Mouse (Mus musculus) kidney, embryonic 15.5 days (tissue): Measurements from ENCODE around the gene Hdac8. TPM values are rescaled to one million over a fixed set of nuclear protein-coding genes. Genes with fewer than 3 reads are reported as not detected.
A peak's percentile ranks its signal among the peaks of the same experiment; 100 is the strongest.

Experiments
- ATAC-seq: fragments of 200-750 bp; cut with Nextera tagmentation; replicated peaks from 2 replicates; pipeline ENCODE4 v1.8.0; 2017; ENCODE audit warnings: moderate TSS enrichment; ENCODE audit not compliant: low FRiP score
- H3K27ac ChIP-seq: fragments of 300-500 bp; sonication (generic); 2 replicates; pipeline ENCODE4 v1.5.1; 2015; ENCODE audit warnings: mild to moderate bottlenecking, inconsistent platforms
- H3K27me3 ChIP-seq: fragments of 300-500 bp; sonication (generic); 2 replicates; pipeline ENCODE4 v1.6.1; 2015; ENCODE audit warnings: inconsistent platforms
- H3K36me3 ChIP-seq: fragments of 300-500 bp; sonication (generic); 2 replicates; pipeline ENCODE4 v1.6.1; 2015; ENCODE audit warnings: inconsistent platforms
- H3K4me1 ChIP-seq: fragments of 300-500 bp; sonication (generic); 2 replicates; pipeline ENCODE4 v1.6.1; 2015; ENCODE audit warnings: inconsistent platforms
- H3K4me2 ChIP-seq: fragments of 300-500 bp; sonication (generic); 2 replicates; pipeline ENCODE4 v1.6.1; 2015; ENCODE audit warnings: moderate library complexity, mild to moderate bottlenecking, inconsistent platforms
- H3K4me3 ChIP-seq: fragments of 300-500 bp; sonication (generic); replicated peaks from 2 replicates; pipeline ENCODE4 v1.5.1; 2015; ENCODE audit warnings: mild to moderate bottlenecking, inconsistent platforms
- H3K9ac ChIP-seq: fragments of 300-500 bp; sonication (generic); 2 replicates; pipeline ENCODE4 v1.6.1; 2015; ENCODE audit warnings: mild to moderate bottlenecking, inconsistent platforms
- H3K9me3 ChIP-seq: fragments of 300-500 bp; sonication (generic); replicated peaks from 2 replicates; pipeline ENCODE4 v1.6.1; 2016; ENCODE audit warnings: inconsistent platforms
- WGBS: fragments of 180-500 bp; shearing (Covaris S2); methylation state at CpG from one replicate; pipeline ENCODE4 v1.1.7; 2015; ENCODE audit warnings: mixed read lengths; 5-methylcytosine and 5-hydroxymethylcytosine counted together
- polyA plus RNA-seq: library from polyadenylated mRNA; unstranded; fragments of >200 nt; fragmentation: Nextera tagmentation; extraction: Ambion mirVana; gene quantifications from 2 replicates; pipeline ENCODE4 v1.2.1, GENCODE M21; 2015

Hdac8 gene
- polyA plus RNA-seq, 1 experiment from 2014 or later: 9.6 TPM

DNA sequence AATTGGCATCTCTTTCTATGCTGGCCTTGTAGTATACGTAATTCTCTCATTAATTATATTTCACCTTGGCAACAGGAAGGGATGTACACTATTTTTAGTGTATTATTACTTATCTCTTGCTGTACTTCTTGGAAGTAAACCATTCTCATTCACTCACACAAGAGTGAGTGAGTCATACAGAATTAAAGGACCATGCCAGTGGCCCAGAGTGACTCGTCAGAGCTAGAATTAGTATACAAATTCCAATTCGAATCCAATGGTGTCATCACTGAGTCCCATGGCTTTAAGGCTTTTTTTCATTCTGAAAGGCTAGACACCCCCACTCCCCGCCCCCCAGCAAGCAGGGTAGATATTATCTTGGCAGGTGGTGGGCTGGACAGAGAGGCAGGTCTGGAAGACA, 88.2 kb downstream of the Hdac8 start:
- 79% methylated on average over 4 of the region's 4 CpGs for WGBS
- Histone ChIP-seq H3K27me3 (peaks cover 47% of the 10 kb centered on the region), H3K9me3 (no peaks in the 10 kb centered on the region)

GRCm38 (mm10) chrX:102416386-102416785, 88.8 kb downstream of the Hdac8 start:
- ATAC-seq: no peak
- Histone ChIP-seq H3K9ac (no peak overlapping the region), H3K27me3 (peaks cover 48% of the 10 kb centered on the region), H3K4me3 (no peak overlapping the region), H3K9me3 (no peaks in the 10 kb centered on the region), H3K4me2 (no peak overlapping the region), H3K4me1 (0 out of 2 replicates have a peak, but pooled peaks cover 5% of the 10 kb centered on the region), H3K36me3 (no peaks in the 10 kb centered on the region), H3K27ac (no peak overlapping the region)
- WGBS: 53% methylated on average over 4 of the region's 4 CpGs

More for the DNA sequence above, 88.2 kb downstream of the Hdac8 start:
- Histone ChIP-seq H3K9ac (no peak overlapping the region), H3K4me2 (no peak overlapping the region), H3K4me1 (0 out of 2 replicates have a peak, but pooled peaks cover 5% of the 10 kb centered on the region), H3K27ac (no peak overlapping the region), H3K36me3 (no peaks in the 10 kb centered on the region), H3K4me3 (no peak overlapping the region)
- ATAC-seq: no peak

DNA sequence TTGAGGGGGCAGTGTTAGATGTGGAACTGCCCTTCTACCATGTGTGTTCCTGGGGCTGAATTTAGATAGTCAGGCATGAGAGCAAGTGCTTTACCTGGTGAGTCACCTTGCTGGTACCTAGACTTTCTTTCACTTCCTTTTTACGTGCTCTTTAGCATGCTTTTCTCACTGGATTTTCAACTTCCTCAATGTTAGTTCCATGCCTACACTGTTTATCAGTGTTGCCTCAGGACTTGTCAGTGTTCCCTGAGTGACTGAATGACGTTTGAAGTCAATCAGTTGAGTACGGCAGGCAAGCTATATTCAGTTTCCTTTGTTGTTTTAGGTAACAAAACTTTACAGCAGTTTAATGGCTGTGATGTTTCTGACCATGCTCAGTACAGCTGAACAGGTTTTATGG, 120.4 kb downstream of the Hdac8 start:
- WGBS: 62% methylated on average over 3 of the region's 3 CpGs
- H3K36me3 ChIP-seq: no peaks in the 10 kb centered on the region
- H3K9ac ChIP-seq: no peak overlapping the region
- no peaks in the 10 kb centered on the region for H3K4me1 ChIP-seq
- H3K27me3 ChIP-seq: peaks cover 36% of the 10 kb centered on the region
- no peak overlapping the region for H3K27ac ChIP-seq
- no peak for ATAC-seq
- no peak overlapping the region for H3K4me3 ChIP-seq
- no peak overlapping the region for H3K4me2 ChIP-seq
- H3K9me3 ChIP-seq: no peaks in the 10 kb centered on the region

- H3K4me1 ChIP-seq: no peaks in the 10 kb centered on the region
- peaks cover 36% of the 10 kb centered on the region for H3K27me3 ChIP-seq
- H3K27ac ChIP-seq: no peak overlapping the region
- H3K36me3 ChIP-seq: no peaks in the 10 kb centered on the region
- no peak overlapping the region for H3K9ac ChIP-seq
- ATAC-seq: no peak
- H3K4me2 ChIP-seq: no peak overlapping the region
- no peaks in the 10 kb centered on the region for H3K9me3 ChIP-seq
- 35% methylated on average over 7 of the region's 7 CpGs for WGBS
- H3K4me3 ChIP-seq: no peak overlapping the region
Observed at GRCm38 (mm10) chrX:102383151-102383550, 122.0 kb downstream of the Hdac8 start.

- WGBS: 74% methylated on average over 3 of the region's 3 CpGs
- Histone ChIP-seq H3K27me3 (peaks cover 37% of the 10 kb centered on the region), H3K36me3 (no peaks in the 10 kb centered on the region), H3K4me1 (no peaks in the 10 kb centered on the region), H3K9me3 (no peaks in the 10 kb centered on the region), H3K9ac (no peak overlapping the region), H3K27ac (no peak overlapping the region), H3K4me3 (no peak overlapping the region), H3K4me2 (no peak overlapping the region)
- ATAC-seq: no peak
Observed at GRCm38 (mm10) chrX:102366510-102366909, 138.6 kb downstream of the Hdac8 start.

- no peaks in the 10 kb centered on the region for H3K4me1 ChIP-seq
- ATAC-seq: peak; percentile 90
- 46% methylated on average over 2 of the region's 2 CpGs for WGBS
Observed at GRCm38 (mm10) chrX:102362244-102362643, 142.9 kb downstream of the Hdac8 start.

GRCm38 (mm10) chrX:102353412-102353811, 151.7 kb downstream of the Hdac8 start:
- H3K4me2 ChIP-seq: no peak overlapping the region
- H3K9me3 ChIP-seq: no peaks in the 10 kb centered on the region
- peaks cover 3% of the 10 kb centered on the region; the same call in 1 of the 2 replicates for H3K4me1 ChIP-seq
- ATAC-seq: no peak
- H3K27ac ChIP-seq: no peak overlapping the region
- no peak overlapping the region for H3K9ac ChIP-seq
- H3K27me3 ChIP-seq: peaks cover 26% of the 10 kb centered on the region
- 77% methylated on average over 3 of the region's 3 CpGs for WGBS
- no peak overlapping the region for H3K4me3 ChIP-seq
- H3K36me3 ChIP-seq: no peaks in the 10 kb centered on the region

More at GRCm38 (mm10) chrX:102362244-102362643, 142.9 kb downstream of the Hdac8 start:
- no peak overlapping the region for H3K4me2 ChIP-seq
- H3K9me3 ChIP-seq: no peaks in the 10 kb centered on the region
- H3K36me3 ChIP-seq: no peaks in the 10 kb centered on the region
- H3K27me3 ChIP-seq: peaks cover 13% of the 10 kb centered on the region; the same call in 1 of the 2 replicates
- no peak overlapping the region for H3K4me3 ChIP-seq
- no peak overlapping the region for H3K9ac ChIP-seq
- peak overlapping the region; percentile 48; the same call in 1 of the 2 replicates for H3K27ac ChIP-seq

DNA sequence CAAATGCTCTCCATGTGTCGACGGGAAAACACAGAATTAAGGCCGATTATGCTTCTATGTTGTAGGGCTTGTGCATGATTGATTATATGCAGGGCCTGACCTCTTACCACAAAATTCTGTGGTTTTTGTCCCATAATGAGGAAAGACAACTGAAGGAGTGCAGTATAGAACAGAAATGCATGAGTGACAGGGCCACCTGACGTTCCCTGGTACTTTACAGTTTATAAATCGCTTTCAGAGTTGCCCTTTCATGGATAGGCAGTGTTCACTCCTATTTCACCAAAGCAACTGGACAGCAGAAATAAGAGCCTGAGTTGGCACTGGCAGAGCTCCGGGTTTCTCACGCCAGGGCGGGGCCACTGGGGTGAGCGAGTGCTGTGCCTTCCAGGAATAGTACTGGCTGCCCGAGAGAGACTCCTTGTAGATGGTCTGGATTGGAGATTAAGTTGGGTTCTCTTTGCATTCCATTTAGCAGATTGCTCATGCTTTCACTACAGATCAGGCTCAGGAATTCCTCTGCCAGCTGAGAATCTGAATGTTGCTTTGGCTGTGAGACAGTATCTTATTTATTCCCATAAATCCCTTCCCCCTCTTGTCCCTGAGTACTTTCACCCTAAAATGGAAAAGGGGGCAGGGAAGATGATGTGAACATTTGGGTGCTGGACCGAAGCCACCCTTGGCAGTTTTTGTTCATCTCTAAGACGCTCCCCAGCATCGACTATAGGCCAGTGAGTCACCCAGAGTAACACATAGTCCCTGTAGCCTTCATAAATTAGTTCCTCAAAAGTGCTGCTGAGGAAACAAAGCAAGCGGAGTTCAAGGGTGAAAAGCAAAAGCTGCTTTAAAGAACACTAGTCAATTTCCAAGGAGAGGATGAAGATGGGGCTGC, 155.1 kb downstream of the Hdac8 start:
- ATAC-seq: no peak

GRCm38 (mm10) chrX:102348886-102349486, 156.2 kb downstream of the Hdac8 start:
- Histone ChIP-seq H3K36me3 (no peaks in the 10 kb centered on the region), H3K4me2 (no peak overlapping the region), H3K4me3 (no peak overlapping the region), H3K27me3 (peaks cover 49% of the 10 kb centered on the region), H3K27ac (no peak overlapping the region), H3K9ac (no peak overlapping the region), H3K4me1 (peaks cover 3% of the 10 kb centered on the region; the same call in 1 of the 2 replicates), H3K9me3 (no peaks in the 10 kb centered on the region)
- no peak; the same call in 1 of the 2 replicates for ATAC-seq
- 37% methylated on average over 9 of the region's 9 CpGs for WGBS

More for the DNA sequence above, 155.1 kb downstream of the Hdac8 start:
- Histone ChIP-seq H3K4me2 (no peak overlapping the region), H3K36me3 (no peaks in the 10 kb centered on the region), H3K27ac (no peak overlapping the region), H3K4me3 (no peak overlapping the region), H3K9me3 (no peaks in the 10 kb centered on the region), H3K4me1 (peaks cover 3% of the 10 kb centered on the region; the same call in 1 of the 2 replicates), H3K9ac (no peak overlapping the region), H3K27me3 (peaks cover 40% of the 10 kb centered on the region)
- 65% methylated on average over 14 of the region's 14 CpGs for WGBS

DNA sequence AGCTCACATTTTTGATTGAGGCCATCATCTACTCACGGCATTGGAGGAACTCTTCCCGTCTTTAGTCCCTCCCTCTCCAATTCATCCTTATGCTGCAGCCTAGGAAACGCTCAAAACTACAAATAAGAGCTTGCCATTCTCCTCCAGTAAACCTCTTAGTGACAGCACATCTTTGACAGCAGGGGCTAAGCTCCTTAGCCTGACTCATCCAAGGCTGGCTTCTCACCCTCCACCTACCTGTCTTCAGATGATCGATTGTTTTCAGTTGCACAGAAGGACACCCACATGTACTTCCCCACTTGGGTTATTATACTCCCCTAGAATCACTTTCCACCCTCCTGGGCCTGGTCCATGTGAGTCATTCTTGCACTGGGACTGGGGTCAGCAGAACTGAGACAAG, 163.5 kb downstream of the Hdac8 start:
- H3K36me3 ChIP-seq: no peaks in the 10 kb centered on the region
- WGBS: 72% methylated on average over 4 of the region's 4 CpGs
- no peak for ATAC-seq

GRCm38 (mm10) chrX:102339396-102340155, 165.6 kb downstream of the Hdac8 start:
- peaks cover 32% of the 10 kb centered on the region for H3K27me3 ChIP-seq
- 45% methylated on average over 8 of the region's 8 CpGs for WGBS
- no peaks in the 10 kb centered on the region for H3K36me3 ChIP-seq
- H3K9me3 ChIP-seq: no peaks in the 10 kb centered on the region
- H3K9ac ChIP-seq: no peak overlapping the region
- no peak for ATAC-seq
- no peak overlapping the region for H3K4me2 ChIP-seq
- H3K4me1 ChIP-seq: no peaks in the 10 kb centered on the region
- no peak overlapping the region for H3K4me3 ChIP-seq
- H3K27ac ChIP-seq: no peak overlapping the region

More for the DNA sequence above, 163.5 kb downstream of the Hdac8 start:
- no peaks in the 10 kb centered on the region for H3K9me3 ChIP-seq
- H3K27ac ChIP-seq: no peak overlapping the region
- H3K4me3 ChIP-seq: no peak overlapping the region
- H3K4me1 ChIP-seq: no peaks in the 10 kb centered on the region
- peaks cover 41% of the 10 kb centered on the region for H3K27me3 ChIP-seq
- no peak overlapping the region for H3K4me2 ChIP-seq
- H3K9ac ChIP-seq: no peak overlapping the region
